Mouse (Mus musculus) brain, embryonic 14.5 days (tissue): ENCODE measurements at regions not wholly inside any gene's neighbourhood (a gene's known extent, or its start where the extent isn't known, plus 50 kb on each side); places are given as distances from the start of the nearest gene placed in this dataset.

Experiments
- CTCF ChIP-seq: fragments of 200-500 bp; IDR thresholded peaks from 2 replicates; pipeline ENCODE4 v1.5.1; 2012; ENCODE audit warnings: inconsistent platforms, mild to moderate bottlenecking, moderate library complexity, borderline replicate concordance; ENCODE audit not compliant: insufficient read depth, insufficient read length; ENCODE audit errors: extremely low read depth
- POLR2A ChIP-seq: fragments of 200-500 bp; IDR thresholded peaks from 2 replicates; pipeline ENCODE4 v1.6.1; 2012; ENCODE audit warnings: mild to moderate bottlenecking, inconsistent platforms, borderline replicate concordance; ENCODE audit not compliant: poor library complexity, insufficient read depth, insufficient read length, severe bottlenecking; ENCODE audit errors: extremely low read depth

GRCm38 (mm10) chr2:133499904-133500303 lies 52.1 kb upstream of the Bmp2 start:
- no peak for TF ChIP-seq CTCF
- TF ChIP-seq POLR2A: no peak
